Mouse (Mus musculus) CH12F3 (cell line): Measurements from ENCODE around the gene Med18.

Source experiments
- in situ Hi-C: fragments of 300-500 bp; cut with MboI; formaldehyde crosslinking; loops from 2 replicates; pipeline ENCODE4 v1.14.3; 2020; ENCODE audit warnings: low sequenced_read_pairs

Gene Med18

GRCm38 (mm10) chr4:132463430-132464254, at the start of gene Med18:
Gene Med18, minus strand, starts transcription at chr4:132463921.
- in situ Hi-C loops, result no loop called here

DNA sequence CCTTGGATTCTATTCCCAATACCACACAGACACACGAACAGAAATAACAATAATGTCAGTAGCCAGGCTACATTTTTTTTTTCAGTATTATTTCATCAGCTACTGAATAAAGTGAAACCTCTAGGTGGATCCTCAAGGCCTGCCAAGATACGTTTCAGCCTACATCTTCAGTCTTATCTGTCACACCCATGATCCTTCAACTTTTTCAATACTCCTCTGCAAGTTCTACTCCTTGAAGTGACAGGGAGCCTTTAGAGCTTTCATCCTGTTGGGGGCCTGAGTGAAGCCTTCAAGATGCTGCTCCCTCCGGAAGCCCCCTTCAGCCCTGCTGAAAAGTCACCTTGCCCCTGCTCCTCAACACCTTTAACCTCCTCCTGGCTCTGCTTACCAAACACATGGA, 48.4 kb upstream of the Med18 start:
- in situ Hi-C loops, result no loop called here

GRCm38 (mm10) chr4:132510352-132510798, 46.7 kb upstream of the Med18 start, which contains the start of gene Sesn2:
Gene Sesn2, minus strand, starts transcription at chr4:132510501.
- in situ Hi-C loops, result no loop called here

GRCm38 (mm10) chr4:132509621-132510296, 46.0 kb upstream of the Med18 start:
- in situ Hi-C loops, result no loop called here

DNA sequence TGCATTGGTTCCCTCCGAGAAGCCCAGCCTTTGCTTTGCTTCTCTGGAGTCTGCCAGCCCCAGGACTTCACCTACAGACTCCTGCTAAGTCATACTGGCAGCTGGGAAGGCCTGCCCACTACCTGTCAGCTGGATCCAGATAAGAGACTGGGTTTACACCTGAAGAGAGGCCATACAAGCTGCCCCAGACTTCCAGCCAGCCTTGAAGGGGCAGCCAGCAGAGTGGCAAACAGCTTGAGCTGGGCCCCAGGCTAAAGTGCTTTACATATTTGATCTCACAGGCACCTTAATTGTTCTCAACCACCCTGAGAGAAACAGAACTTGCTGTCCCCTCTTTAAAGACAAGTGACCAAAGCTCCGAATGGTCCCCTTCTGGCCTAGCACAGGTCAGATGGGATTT, 43.5 kb upstream of the Med18 start:
- in situ Hi-C loops, result no loop called here

- in situ Hi-C loops, result no loop called here
Measured at GRCm38 (mm10) chr4:132506250-132506649, 42.5 kb upstream of the Med18 start.

DNA sequence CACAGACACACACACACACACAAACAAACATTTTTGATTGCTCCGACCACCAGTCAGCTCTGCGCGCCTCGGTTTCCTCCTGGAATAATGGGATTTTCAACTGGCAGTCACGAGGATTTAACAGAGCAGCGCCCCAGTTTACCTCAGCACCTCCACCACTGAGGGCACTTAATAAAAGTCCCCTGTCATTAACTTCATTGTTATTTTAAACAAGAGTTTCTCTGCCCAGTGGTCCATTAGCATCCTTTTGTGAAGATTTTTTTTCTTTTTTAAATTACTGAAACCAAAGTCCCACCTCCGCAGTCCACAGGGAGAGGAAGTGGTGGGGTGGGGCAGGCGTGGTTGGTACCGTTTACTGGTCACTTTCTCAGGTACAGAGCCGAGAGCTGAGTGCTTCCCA, 42.1 kb upstream of the Med18 start:
- in situ Hi-C loops, result no loop called here

DNA sequence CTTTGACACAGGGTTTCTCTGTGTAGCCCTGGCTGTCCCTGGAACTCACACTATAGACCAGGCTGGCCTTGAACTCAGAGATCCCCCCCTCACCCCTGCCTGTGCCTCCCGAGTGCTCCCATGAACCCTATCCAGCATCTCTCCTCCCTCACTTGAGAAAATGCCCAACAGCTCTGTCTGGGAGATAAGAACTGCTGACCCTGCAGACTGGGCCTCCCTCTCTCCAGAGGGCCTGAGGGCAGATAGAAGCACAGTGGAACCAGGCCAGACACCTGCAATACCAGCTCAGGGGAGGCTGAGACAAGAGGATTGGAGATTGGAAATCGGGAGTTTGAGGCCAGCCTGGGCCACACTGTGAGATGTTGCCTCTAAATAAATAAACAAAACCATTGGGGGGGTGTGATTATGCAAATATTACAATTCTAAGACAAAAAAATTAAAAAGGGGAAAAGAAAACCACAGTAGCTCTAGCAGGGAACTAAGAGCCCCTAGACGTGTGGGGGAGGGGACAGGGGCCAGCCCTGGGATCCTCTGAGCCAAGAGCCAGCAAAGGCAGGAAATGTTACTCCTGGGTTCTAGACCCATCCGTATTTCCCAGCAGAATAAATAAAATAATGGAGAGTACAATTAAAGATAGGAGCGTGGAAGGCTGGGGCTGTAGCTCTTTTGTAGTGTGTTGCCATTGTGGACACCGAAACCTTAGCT, 41.5 kb upstream of the Med18 start:
- in situ Hi-C loops, result no loop called here

DNA sequence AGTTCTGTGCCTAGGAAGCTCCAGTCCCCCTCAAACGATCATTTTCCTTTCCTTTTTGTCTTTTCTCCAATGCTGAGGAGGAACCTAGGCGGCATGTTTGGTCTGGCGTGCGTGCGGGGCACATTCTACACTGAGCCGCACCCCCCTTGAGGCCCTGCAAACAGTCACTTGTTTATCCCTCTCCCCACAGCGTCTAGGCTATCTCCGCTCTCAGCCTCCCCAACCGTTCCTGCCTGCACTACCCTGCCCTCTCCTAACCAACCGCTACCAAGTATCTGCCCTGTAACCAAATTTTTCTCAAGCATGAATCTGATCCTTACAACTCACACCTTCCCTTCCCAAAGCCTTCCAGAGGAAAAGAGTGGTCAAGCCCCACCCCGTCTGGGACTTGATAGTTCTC, 39.6 kb upstream of the Med18 start:
- in situ Hi-C loops, result no loop called here

- in situ Hi-C loops, result no loop called here
Measured at GRCm38 (mm10) chr4:132501639-132502038, 37.9 kb upstream of the Med18 start.

DNA sequence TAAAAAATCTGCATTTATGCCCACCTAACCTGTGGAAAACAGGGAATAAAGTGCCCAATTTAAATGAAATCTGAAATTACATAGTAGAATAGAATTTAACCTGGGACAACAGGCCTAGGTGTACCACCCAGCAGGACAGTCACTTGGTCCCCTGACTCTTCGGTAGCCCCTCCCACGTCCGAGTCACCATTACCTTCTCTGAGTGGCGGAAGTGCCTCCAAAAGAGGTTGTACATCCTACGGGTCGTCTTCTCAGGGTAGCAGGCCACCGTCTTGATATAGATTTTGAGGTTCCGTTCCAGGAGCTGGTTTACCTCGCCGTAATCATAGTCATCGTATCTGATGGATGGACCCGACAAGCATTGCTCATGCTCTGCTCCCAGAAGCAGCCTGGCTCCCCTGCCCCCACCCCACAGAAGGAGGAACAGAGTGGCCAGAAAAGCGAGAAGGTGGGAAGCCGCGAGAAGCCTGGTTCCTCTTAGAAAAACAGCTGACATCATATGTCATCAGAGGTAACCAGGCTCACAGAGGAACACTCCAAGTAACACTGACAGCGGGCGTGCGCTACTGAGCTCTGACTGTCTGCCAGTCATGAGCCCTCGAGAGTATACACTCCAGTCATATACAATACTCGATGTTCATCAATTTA, 30.7 kb upstream of the Med18 start:
- in situ Hi-C loops, result no loop called here

DNA sequence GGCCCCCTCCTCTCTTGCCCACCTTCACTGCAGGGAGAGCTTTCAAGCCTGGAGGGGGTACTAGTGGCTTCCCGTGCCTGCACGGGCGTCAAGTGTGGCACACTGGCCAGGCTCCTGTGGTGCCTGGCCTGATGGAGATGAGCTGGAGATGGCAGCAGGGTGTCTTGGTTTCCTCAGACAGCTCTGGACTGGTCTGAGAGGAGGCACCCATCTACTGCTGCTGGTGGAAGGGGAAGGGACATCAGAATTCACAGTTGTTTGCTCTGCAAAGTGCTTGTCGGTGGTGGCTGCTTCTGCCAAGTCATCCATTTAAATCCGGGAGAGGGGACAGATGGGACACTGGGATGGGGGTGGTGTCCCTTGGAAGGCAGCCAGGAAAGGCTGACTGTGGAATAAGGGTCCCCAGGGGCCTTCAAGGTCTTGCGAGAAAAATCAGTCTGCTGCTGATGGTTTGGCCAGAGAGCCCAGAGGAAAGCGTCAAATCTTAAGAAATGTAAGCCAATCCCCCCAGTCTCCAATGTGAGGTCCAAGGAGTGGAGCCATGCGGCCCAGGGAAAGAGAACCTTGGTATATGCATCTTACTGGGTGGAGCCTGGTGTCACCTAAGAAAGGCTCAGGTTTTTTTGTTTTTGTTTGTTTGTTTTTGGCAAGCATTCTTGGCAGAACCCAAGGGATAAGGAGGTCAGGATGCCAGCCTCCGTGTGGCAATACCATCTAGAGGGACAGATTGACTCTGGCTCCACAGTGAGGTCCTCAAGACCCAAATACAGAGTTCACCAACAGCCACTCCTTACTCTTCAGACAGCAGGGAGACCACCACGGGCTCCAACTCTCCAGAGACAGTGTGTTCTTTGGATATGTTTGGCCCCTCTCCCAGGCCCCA, 28.7 kb upstream of the Med18 start:
- in situ Hi-C loops, result no loop called here

- in situ Hi-C loops, result no loop called here
Measured at GRCm38 (mm10) chr4:132491748-132492147, 28.0 kb upstream of the Med18 start.

DNA sequence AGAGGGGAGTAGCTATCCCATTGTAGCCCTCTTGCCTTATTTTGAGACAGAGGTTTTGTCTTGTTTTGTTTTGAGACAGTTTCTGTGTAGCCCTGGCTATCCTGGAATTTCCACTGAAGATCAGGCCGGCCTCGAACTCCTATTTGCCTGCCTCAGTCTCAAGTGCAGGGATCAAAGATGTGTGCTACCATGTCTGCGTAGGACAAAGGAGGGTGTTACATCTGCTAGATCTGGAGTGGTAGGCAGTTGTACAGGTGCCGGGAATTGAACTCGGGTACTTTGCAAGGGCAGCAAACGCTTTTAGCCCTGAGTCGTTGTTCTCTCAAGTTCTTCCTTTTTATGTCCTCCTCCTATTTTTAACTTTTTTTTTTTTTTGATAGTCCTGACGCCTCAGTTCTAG, 27.3 kb upstream of the Med18 start:
- in situ Hi-C loops, result no loop called here

DNA sequence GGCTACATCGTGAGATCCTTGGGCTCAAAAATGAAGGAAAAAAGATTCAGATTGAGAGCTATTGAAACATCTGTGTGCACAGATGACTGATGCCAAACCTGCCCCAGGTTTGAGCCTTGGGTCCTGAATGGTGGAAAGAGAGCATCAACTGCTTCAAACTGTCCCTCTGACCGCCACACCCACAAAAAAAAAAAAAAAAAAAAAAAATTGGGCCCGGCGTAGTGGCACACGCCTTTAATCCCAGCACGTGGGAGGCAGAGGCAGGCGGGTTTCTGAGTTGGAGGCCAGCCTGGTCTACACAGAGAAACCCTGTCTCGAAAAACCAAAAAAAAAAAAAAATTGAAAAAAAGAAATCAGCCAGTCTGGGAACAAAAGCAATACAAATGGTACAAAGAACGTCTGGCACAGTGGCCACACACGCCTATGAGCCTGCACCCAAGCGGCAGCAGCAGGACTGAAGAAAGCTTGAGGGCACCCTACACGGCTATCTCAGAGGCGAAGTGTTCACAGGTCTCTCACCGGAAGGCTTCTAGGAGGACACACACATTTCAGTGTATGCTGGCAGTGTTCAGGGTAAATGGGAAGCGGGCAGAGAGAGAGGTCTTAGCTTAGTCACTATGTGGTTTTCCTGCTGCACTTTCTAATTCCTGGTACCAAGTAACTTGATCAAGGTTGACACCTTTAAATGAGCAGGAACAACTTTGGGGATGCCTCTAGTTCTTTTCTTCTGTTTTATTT, 26.7 kb upstream of the Med18 start:
- in situ Hi-C loops, result no loop called here

GRCm38 (mm10) chr4:132488976-132489375, 25.3 kb upstream of the Med18 start:
- in situ Hi-C loops, result no loop called here

GRCm38 (mm10) chr4:132488521-132488920, 24.8 kb upstream of the Med18 start:
- in situ Hi-C loops, result no loop called here

- in situ Hi-C loops, result no loop called here
Measured at GRCm38 (mm10) chr4:132484820-132485219, 21.1 kb upstream of the Med18 start.

GRCm38 (mm10) chr4:132484231-132484630, 20.5 kb upstream of the Med18 start:
- in situ Hi-C loops, result no loop called here
